Mouse (Mus musculus) neural tube, embryonic 10.5 days (tissue): ENCODE results near the gene Atg2a.
A peak's percentile ranks its signal among the peaks of the same experiment; 100 is the strongest.

ENCODE experiments used
- DNase-seq: peaks from one replicate; pipeline ENCODE4 v3.0.0-alpha.2; 2017; ENCODE audit warnings: low spot score; ENCODE audit errors: extremely low spot score

The Atg2a gene

DNA sequence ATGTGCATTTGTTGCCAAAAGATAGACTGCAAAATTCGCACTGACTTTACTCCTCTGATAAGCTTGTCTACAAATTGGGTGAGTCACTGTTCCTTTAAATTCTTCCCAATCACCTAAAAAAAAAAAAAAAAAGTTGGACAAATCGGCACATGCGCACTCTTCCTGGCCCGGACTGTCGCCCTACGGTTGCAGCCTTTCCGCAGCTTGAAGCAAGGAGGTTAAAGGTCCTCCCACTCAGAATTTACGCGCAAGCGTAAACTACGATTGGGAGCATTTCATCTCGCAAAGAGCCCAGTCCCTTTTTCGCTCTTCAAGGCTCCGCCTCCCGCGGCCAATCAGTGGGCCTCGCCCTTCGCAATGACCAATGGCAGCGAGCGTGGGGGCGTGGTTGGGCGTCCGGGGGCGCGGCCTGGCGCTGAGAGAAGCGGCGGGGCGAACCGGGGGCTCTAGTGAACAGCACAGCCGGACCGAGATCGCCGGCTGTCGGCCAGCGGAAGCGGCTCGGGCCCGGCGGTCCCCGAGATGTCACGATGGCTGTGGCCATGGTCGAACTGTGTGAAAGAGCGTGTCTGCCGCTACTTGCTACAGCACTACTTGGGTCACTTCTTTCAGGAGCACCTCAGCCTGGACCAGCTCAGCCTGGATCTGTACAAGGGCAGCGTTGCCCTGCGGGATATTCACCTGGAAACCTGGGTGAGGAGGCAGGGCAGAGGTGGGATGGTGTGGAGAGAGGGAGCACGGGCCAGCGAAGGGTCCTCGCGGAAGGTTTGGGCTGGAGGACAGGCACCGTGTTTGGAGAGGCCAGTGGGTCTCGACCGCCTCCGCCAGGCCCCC, at the start of gene Atg2a:
Gene Atg2a (plus strand): TSS at position 395 of the 834 bp plus-strand sequence.
- peak; percentile 97 for DNase-seq

DNA sequence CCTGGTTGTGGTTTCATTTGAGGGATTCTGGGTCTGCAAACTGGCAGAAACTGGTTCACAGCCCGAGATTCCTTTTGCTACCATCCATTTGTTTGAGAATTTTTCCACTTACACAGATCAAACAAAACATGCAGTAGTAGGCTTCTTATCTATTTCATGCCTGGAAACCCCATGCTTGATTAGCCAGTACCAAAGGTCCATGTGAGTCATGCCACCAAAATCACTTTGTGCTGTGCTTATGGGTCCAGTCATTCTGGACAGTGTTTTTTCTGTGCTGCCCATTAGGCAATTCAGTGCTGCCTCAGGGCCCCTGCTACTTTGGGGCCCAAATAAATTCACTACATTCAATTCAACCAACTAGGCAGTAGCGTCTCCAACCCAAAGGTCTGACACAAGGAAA, 37.2 kb upstream of the Atg2a start:
- no peak for DNase-seq

DNA sequence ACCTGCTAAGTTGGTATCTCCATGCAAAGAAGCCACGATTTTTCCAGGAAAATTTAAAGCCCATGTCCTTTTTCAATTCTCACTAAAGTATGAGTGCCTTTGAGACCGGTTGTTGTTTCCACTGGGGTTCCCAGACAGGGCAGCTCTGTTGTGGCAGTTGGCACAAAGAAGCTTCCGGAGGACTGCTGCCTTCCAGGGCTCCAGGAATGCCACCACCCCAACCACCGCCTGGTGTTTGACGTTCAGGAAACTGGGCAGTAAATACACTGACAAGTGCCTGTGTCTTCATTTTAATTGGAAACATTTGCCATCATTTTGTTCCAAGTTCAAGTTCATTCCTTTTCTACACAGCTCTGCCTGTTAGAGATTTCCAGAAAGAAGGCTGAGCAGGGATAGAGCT, 34.8 kb upstream of the Atg2a start:
- DNase-seq: no peak

DNA sequence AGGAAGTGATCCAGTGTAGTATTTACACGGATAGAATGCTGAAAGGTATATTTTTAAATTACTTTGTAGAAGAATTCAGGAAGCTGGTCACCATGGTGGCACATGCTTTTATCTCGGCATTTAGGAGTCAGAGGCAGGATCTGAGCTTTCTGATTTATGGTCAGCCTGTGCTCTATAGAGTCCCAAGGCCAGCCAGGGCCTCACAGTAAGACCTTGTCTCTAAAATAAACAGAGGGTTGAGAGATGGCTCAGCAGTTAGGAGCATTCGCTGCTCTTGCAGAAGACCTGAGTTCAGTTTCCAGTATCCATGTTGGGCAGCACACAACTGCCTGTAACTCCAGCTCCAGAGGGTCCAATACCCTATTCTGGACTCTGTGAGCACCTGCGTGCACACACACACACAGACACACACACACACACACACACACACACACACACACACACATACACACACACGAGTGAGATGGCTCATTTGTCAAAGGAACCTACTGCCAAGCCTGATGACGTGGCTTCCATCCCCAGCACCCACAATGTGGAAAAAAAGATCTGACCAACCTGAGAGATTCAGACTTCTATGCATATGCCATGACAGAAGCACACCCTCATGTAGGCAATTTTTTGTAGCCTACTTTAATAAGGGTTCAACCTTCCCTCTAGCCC, 25.3 kb upstream of the Atg2a start:
- DNase-seq: no peak

- no peak for DNase-seq
Measured at GRCm38 (mm10) chr19:6218606-6219005, 22.9 kb upstream of the Atg2a start.

GRCm38 (mm10) chr19:6226135-6226534, 15.3 kb upstream of the Atg2a start, which contains the start of gene Gpha2:
TSS of gene Gpha2 (plus strand) at chr19:6226380.
- DNase-seq: peak; percentile 27

DNA sequence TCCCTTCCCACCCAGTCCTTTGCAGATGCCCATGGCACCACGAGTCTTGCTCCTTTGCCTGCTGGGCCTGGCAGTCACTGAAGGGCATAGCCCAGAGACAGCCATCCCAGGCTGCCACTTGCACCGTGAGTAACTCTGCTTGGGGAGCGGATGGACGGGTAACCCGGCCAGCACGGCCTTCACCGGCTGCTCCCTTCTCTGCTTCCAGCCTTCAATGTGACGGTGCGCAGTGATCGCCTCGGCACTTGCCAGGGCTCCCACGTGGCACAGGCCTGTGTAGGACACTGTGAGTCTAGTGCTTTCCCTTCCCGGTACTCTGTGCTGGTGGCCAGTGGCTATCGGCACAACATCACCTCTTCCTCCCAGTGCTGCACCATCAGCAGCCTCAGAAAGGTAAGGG, 14.7 kb upstream of the Atg2a start:
- no peak for DNase-seq

- DNase-seq: no peak
Measured at GRCm38 (mm10) chr19:6227864-6228263, 13.6 kb upstream of the Atg2a start.

DNA sequence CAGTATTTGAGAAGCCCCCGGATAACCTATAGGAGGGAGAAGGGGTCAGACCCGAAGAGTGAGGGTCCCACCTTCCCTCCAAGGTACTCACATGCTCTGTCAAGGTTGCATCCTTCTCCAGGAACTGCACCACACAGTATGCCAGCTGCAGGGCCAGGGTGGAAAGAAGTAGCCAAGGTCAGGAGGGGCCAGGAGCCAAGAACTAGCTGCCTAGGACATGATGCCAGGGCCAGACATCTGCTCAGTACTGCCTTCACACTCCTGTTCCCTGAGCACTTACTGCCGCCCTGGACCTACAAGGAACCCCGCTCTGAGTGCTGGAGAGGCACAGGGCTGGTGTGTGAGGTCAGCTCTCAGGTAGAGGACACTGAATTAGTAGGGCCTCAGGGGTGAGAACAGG, 11.1 kb upstream of the Atg2a start:
- no peak for DNase-seq

DNA sequence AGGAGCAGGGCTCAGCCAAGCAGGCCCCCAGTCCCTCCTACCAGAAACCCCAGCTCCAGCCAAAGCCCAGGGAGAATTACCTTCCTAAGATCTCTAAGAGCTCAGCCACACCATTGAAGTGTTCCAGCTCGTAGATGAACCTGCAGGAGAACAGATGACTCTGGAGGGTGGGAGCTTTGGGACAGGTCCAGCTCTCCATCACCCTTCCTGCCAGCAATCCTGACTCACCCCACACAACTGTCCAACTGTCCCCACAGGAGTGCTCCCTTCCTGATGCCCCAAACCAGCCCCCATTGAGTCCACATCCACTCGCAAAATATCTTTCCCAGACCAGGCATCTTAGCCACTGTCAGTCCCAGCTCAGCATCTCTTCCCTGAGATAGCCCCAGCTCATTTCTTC, 10.4 kb upstream of the Atg2a start:
- no peak for DNase-seq

GRCm38 (mm10) chr19:6233647-6234046, 7.8 kb upstream of the Atg2a start:
- DNase-seq: no peak

DNA sequence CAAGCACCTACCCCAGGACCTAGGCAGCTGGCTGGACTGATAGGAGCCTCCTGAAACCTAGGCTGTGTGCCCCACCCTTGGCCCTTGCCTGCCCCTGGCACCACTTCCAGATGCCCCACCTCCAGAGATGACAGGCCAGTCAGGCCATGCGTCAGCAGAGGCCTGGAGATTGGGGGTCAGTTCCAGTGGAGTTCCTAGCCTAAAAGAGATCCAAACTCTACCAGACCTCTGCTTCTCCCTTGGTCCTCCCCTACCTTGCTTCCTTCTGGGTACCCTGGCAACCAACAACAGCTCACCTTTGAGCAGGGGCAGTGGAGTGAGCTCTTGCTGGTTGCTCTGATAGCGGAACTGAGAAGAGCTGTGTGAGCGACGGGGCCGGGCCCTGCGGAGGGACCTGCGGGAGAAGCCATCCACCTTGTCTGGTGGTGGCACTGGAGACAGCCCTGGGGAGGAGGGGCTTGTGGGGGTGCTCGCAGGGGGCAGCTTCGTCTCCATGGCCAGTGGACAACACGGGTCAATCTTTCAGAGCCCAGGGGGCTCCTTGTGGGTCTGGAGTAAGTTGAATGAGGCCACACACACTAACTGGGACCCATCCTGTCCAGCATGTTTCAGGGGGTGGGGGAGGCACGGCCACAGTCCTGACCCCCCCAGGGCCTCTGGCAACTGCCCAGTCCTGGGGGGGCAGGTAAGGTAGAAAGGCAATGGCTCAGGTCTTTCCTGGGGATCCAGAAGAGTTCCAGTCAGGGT, 7.0 kb upstream of the Atg2a start:
- no peak for DNase-seq

GRCm38 (mm10) chr19:6235084-6236052, 6.1 kb upstream of the Atg2a start, which contains the start of gene Ppp2r5b:
TSS of gene Ppp2r5b (minus strand) at chr19:6235872.
- DNase-seq: peak; percentile 92

DNA sequence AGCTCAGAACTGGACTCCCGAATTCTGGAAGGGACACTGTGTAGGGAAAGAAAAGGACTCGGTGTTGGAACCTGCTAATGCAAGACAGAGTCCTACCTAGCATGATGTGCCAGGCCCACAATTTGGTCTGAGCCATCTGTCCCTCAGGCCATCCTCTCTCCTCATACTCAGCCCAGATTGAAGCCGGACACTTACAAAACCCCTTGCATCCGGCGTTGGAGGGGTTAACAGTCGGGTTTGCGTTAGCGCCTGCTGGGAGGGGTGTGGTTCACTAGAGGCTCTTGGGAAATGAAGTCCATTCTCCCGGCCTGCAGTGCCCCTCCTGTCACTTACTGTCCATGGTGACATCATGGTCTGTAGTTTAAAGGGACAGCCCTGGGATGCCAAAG, 5.4 kb upstream of the Atg2a start:
- DNase-seq: peak; percentile 88

DNA sequence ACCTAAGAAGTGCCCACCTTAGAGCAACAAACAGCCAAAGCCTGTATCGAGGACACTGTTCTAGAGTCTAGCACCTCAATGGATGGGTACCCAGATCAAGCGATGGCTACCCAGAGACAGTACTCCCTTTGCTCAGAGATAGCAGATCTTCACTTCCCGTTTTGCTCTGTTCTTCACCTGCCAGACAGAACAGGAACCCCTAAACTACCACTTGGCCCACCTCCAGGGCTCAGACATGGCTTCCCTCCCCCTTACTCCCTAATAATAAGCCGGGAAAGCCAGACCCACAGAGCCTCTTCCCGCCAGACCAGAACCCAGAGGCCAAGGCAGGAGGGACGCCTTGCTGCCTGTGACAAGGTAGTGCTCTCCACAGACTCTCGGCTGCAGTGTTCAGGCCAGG, 4.6 kb upstream of the Atg2a start:
- no peak for DNase-seq

DNA sequence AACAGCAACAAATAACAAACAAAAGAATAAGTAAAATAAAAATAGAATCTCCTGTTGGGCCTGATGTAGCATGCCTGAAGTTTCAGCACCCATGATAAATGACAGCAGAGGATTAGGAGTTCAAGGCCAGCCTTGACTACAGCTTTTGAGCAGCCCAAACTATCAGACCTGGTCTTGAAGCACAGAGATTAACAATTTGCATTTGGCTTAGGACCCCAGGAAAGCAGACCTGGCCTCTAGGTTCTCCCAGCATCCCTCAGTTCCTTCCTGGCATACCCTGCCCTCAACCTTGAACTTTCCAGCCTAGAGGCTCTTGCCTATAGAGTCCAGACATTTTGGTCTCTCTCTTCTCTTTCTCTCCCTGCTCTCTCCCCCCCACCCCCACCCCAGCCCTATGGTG, 2.7 kb upstream of the Atg2a start:
- DNase-seq: no peak

- no peak for DNase-seq
Measured at GRCm38 (mm10) chr19:6240136-6240535, 1.3 kb upstream of the Atg2a start.

DNA sequence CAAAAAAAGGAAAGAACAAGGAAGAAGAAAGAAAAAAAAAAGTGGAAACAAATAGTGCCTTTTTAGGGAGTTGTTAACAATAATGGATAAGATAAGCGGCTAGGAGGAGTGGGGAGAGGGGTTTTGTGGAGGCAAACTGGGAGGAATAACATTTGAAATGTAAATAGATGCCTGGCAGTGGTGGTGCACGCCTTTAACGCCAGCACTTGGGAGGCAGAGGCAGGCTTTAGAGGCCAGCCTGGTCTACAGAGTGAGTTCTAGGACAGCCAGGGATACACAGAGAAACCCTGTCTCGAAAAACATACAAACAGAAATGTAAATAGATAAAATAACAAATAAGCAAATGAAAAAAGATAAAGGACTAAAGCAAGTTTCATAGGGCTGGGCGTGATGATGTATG, 743 bp upstream of the Atg2a start:
- no peak for DNase-seq

DNA sequence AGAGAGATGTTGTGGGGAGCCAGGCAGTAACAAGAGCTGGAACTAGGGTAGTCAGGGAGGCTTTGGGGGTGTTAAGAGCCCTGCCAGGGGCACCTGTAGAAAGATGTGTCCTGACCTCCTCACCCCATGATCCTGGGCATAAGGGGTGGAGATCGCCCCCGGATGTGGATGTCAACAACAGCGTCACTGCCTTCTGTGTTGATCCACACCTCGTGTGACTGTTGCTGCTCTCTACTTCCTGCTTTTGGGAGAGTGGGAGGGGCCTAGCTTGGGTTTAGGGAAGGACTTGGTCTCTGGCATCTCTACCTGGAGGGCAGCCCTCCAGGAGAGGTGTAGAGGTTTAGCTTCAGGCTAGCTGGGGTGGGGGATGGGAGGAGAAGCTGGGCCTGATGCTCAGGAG, 813 bp downstream of the Atg2a start:
- DNase-seq: peak; percentile 23

DNA sequence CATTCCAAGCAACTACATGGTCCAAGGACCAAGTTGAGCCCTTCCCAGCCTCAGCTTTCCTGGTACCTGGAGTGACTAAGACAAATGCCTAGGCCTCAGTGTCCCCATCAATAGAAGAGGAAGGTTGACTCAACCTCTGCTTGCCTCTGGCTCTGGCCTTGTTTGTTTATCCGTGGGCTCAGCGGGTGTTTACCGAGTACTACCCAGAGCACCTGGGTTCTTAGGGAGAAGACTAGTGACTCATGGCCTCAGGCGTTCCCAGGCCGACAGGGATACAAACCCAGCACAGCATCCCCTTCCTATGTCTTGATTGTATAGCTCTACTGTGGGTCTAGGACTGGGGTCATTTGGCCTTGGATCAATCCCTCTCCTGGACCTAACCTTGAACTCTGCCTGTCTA, 1.8 kb downstream of the Atg2a start:
- DNase-seq: no peak

DNA sequence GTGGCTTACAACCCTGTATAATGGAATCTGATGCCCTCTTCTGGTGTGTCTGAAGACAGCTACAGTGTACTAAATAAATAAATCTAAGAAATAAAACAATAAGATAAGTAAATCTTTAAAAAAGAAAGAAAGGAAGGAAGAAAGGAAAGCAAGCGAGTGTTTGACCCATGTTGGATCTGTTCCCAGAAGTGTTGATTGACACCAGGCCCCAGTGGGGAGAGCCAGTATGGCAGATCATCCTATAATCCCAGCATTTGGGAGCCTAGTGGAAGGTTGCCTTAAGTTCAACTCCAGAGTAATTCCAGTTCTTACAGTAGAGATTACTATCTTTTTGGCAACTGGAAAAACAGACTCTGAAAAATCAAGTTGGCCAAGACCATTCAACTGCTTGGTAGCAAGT, 4.3 kb downstream of the Atg2a start:
- DNase-seq: no peak
